Mouse (Mus musculus): ENCODE data around the gene Vkorc1l1. TPM values are rescaled to one million over a fixed set of nuclear protein-coding genes. Genes with fewer than 3 reads are reported as not detected.

The Vkorc1l1 gene
- 13.4 and 19.1 TPM in 2 replicates for polyA plus RNA-seq (2015; fragmentation: Nextera tagmentation; extraction: Ambion mirVana)

GRCm38 (mm10) chr5:129941495-129942045 lies at the start of gene Vkorc1l1:
Gene Vkorc1l1, plus strand, starts transcription at chr5:129941970.

DNA sequence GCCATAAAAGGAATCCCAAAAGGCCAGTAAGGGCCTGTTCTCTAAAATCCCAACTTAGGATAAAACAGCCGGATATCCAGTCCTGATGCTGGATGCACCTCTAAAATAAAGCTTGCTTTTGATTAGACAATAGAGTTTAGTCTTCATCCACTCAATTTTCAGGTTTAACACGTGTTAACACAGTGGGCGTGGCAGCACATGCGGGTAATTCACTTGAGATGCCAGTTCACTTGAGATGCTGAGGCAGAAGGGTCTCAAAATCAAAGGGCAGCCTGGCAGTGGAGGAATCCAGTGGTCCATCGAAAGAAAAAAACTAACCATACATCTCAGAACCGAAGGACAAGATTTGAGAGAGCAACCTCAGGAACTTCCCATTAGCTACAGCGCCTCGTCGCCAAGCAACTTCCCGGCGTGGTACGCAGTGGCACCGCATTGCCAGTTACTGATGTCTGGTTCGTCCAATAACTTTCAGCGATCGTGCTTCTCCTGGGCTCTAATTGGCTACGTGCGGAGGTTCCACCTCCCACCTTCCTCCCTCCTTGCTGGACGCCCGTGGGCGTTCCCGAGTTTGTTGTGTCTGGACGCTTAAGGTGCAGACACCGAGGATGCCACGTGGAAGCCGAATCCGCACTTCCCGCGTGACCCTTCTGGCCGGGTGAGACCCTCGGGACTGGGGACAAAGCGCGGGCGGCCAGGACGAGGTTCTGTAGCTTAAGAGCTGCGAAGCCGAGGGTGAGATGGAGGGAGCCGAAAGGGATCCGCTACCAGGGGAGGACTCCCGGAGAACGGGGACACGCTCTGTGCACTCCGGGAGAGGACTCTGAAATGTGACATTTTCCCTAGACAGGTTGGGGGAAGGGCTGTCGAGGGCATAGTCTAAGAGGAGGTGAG lies 46.3 kb upstream of the Vkorc1l1 start, which contains the start of gene Zbed5:
TSS of gene Zbed5 (plus strand) at position 526 of the 891 bp plus-strand sequence.

GRCm38 (mm10) chr5:129898449-129898848 lies 43.3 kb upstream of the Vkorc1l1 start, which contains the start of gene Phkg1:
Gene Phkg1, minus strand, starts transcription at chr5:129898549.

DNA sequence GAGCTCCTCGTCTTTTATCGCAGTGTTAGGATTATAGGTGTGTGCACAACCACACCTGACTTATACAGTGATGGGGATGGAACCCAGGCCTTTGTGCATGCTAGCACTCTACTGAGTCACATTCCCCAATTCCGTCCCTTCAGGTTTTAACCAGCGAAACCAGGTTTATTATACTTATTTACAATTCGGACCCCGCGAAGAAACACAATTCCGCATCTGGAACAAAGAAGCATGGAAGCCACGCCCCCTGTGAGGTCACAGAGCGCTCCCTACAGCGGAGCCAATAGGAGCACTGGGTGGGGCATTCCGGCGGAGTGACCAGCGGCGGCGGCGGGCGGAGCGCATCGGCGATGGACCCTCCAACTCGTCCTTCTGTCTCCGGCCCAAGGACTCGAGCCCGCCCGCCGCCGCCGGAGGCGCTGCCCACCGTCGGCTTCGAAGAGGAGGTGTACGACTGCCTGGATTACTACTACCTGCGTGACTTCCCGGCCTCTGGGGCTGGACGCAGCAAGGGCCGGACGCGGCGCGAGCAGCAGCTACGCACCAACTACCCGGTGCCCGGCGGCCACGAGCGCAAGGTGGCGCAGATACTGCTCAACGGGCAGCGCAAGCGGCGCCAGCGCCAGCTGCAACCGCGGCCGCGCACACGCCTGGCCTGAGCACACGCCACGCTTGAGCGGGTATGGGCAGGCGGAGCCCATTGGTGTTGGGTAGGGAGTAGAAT lies 33.4 kb upstream of the Vkorc1l1 start, which contains the start of gene Nupr1l:
TSS of gene Nupr1l (plus strand) at position 299 of the 724 bp plus-strand sequence.

GRCm38 (mm10) chr5:130002301-130003146 lies 60.8 kb downstream of the Vkorc1l1 start, which contains the start of gene Gusb:
Gene Gusb, minus strand, starts transcription at chr5:130003049.

DNA sequence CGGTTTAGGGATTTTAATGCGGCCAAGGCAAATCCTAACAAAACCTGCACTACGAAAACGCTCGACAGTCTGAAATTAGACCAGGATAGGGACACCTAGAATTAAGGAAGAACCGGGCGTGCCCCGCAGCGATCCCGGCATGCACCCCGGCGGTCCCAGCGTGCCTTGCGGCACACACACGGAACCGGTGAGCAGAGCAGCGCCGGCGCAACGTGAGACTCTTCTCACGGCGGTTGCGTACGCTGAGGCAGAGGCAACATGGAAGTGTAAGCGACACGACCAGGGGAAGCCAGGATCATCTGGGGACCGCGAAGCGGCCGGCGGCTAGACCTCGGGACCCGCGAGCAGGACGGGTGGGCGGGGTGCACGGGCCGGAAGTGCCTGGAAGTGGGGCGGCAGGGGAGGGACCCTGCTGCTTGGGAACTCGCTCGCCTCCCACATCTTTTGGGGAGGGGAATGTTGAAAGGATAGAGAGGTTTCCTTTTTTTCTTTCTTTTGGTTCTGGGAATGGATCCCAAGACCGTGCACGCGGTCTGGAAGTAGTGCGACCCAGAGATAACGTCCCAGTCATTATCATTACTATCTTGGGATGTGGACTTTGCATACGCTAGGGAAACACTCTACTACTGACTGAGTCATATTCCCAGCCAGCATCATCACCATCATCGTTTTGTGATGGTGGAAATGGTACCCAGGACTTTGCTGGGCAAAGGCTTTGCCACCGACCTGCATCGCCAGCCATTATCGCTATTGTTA lies 87.5 kb downstream of the Vkorc1l1 start, which contains the start of the genes Asl and Crcp:
TSS of gene Asl (minus strand) at position 106 of the 756 bp plus-strand sequence.
TSS of gene Crcp (plus strand) at position 149 of the 756 bp plus-strand sequence.

Other genes starting within 250 kb of the Vkorc1l1 start
- gene Sept14, start 233.5 kb upstream of the Vkorc1l1 start, polyA plus RNA-seq (2015; fragmentation: Nextera tagmentation; extraction: Ambion mirVana), result not detected in 2 replicates
- 172 and 173 TPM in 2 replicates for gene Mrps17, start 226.5 kb upstream of the Vkorc1l1 start, polyA plus RNA-seq (2015; fragmentation: Nextera tagmentation; extraction: Ambion mirVana)
- 492 and 574 TPM in 2 replicates for gene Nipsnap2, start 216.9 kb upstream of the Vkorc1l1 start, polyA plus RNA-seq (2015; fragmentation: Nextera tagmentation; extraction: Ambion mirVana)
- 21.2 and 26.9 TPM in 2 replicates for gene Psph, start 154.5 kb upstream of the Vkorc1l1 start, polyA plus RNA-seq (2015; fragmentation: Nextera tagmentation; extraction: Ambion mirVana)
- gene Sumf2, start 95.0 kb upstream of the Vkorc1l1 start, polyA plus RNA-seq (2015; fragmentation: Nextera tagmentation; extraction: Ambion mirVana), result 17.3 and 22.9 TPM in 2 replicates
- gene Chchd2, start 54.5 kb upstream of the Vkorc1l1 start, polyA plus RNA-seq (2015; fragmentation: Nextera tagmentation; extraction: Ambion mirVana), result 963 and 976 TPM in 2 replicates
- gene Zbed5, start 46.2 kb upstream of the Vkorc1l1 start, polyA plus RNA-seq (2015; fragmentation: Nextera tagmentation; extraction: Ambion mirVana), result 1.5 and 1.8 TPM in 2 replicates
- gene Phkg1, start 43.4 kb upstream of the Vkorc1l1 start, polyA plus RNA-seq (2015; fragmentation: Nextera tagmentation; extraction: Ambion mirVana), result 26.0 and 30.5 TPM in 2 replicates
- 1.9 and 2.0 TPM in 2 replicates for gene Nupr1l, start 33.4 kb upstream of the Vkorc1l1 start, polyA plus RNA-seq (2015; fragmentation: Nextera tagmentation; extraction: Ambion mirVana)
- gene Gusb, start 61.1 kb downstream of the Vkorc1l1 start, polyA plus RNA-seq (2015; fragmentation: Nextera tagmentation; extraction: Ambion mirVana), result 26.2 and 32.8 TPM in 2 replicates
- gene Asl, start 87.3 kb downstream of the Vkorc1l1 start, polyA plus RNA-seq (2015; fragmentation: Nextera tagmentation; extraction: Ambion mirVana), result 17.4 and 21.2 TPM in 2 replicates
- gene Crcp, start 87.3 kb downstream of the Vkorc1l1 start, polyA plus RNA-seq (2015; fragmentation: Nextera tagmentation; extraction: Ambion mirVana), result 15.9 and 19.2 TPM in 2 replicates
- 51.3 and 59.1 TPM in 2 replicates for gene Tpst1, start 131.4 kb downstream of the Vkorc1l1 start, polyA plus RNA-seq (2015; fragmentation: Nextera tagmentation; extraction: Ambion mirVana)
- gene Kctd7, start 202.9 kb downstream of the Vkorc1l1 start, polyA plus RNA-seq (2015; fragmentation: Nextera tagmentation; extraction: Ambion mirVana), result 3.4 and 4.0 TPM in 2 replicates
- gene Rabgef1, start 229.8 kb downstream of the Vkorc1l1 start, polyA plus RNA-seq (2015; fragmentation: Nextera tagmentation; extraction: Ambion mirVana), result 27.0 and 30.5 TPM in 2 replicates

All from skeletal muscle tissue, postnatal 0 days (tissue).